Mouse (Mus musculus): ENCODE results near the gene Nhlh2.

DNA sequence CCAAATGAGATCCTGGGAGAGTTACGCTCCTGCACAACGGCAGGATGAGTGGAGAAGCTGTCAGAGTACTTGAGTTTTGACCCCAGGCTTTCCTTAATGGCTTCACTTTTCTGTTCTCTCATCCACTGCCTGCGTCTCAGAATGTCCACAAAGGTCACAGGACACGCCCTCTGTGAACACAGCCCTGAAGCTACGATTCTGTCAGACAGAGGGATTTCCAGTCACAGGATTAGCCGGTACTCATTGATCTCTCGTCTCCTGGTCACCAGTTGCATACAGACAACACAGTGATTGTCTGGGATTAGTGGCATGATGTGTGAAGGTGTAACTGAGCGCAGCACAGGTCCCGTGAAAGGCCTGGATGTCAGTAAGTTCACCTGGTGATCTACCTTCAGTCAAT is 46.4 kb upstream of the Nhlh2 start:
- TF ChIP-seq POLR2A (IDR thresholded peaks at IDR 0.05; ENCODE audit: low read depth, low read length) (no peak), CTCF (IDR thresholded peaks at IDR 0.05; ENCODE audit: extremely low read depth, insufficient read depth, insufficient read length, insufficient replicate concordance) (no peak)
